Mouse (Mus musculus): Measurements from ENCODE around the gene Tiam1. TPM values are rescaled to one million over a fixed set of nuclear protein-coding genes. Genes with fewer than 3 reads are reported as not detected.

The Tiam1 gene
- total and polyA plus RNA-seq, 2 experiments from 2014 or later: 20.5 to 42.4 TPM

- ATAC-seq: no peak
- no peaks in the 10 kb centered on the region for H3K9me3 ChIP-seq (ENCODE audit: low read length)
- WGBS: 81% methylated on average over 9 of the region's 9 CpGs
Observed at GRCm38 (mm10) chr16:90139696-90140095, 3.9 kb downstream of the Tiam1 start.

DNA sequence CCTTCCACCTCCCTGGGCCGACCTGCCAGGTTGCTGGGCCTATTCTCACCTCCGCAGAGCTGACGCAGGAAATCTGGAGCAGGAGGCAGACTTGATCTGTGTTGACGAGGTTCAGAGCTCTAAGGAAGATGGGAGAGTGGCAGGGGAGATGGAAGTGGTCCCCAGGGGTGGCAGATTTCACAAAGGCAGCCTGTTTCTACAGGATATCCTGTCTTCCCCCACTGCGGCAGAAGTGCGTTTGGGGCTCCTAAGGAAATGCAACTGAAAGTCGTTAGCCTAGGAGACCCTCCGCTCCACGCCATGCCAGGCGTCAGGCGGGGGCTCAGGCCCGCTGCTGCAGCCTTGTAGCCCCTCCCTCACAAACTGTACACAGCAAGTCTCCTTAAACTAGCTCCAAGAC lies 5.4 kb downstream of the Tiam1 start:
- no peak overlapping the region for H3K27ac ChIP-seq (ENCODE audit: low read depth, low read length)
- H3K9me3 ChIP-seq (ENCODE audit: low read length): no peaks in the 10 kb centered on the region
- ATAC-seq (no peak), DNase-seq (no peak)
- H3K4me2 ChIP-seq (ENCODE audit: low read depth): no peak overlapping the region
- no peak overlapping the region for H3K4me3 ChIP-seq (ENCODE audit: low read depth, low read length)
- no peak for TF ChIP-seq CTCF (IDR thresholded peaks at IDR 0.05; ENCODE audit: low read depth)
- no peak overlapping the region for H3K9ac ChIP-seq
- H3K27me3 ChIP-seq (ENCODE audit: insufficient read depth, low read length): no peaks in the 10 kb centered on the region
- H3K4me1 ChIP-seq (ENCODE audit: insufficient read depth): 0 out of 2 replicates have a peak, but pooled peaks cover 4% of the 10 kb centered on the region
- WGBS: 83% methylated on average over 12 of the region's 12 CpGs
- H3K36me3 ChIP-seq (ENCODE audit: insufficient read depth): no peaks in the 10 kb centered on the region

More at GRCm38 (mm10) chr16:90139696-90140095, 3.9 kb downstream of the Tiam1 start:
- Histone ChIP-seq H3K27me3 (ENCODE audit: insufficient read depth, low read length) (no peaks in the 10 kb centered on the region), H3K4me3 (ENCODE audit: low read depth, low read length) (no peak overlapping the region), H3K4me1 (ENCODE audit: insufficient read depth) (peaks cover 8% of the 10 kb centered on the region; the same call in 1 of the 2 replicates), H3K4me2 (ENCODE audit: low read depth) (no peak overlapping the region), H3K36me3 (ENCODE audit: insufficient read depth) (no peaks in the 10 kb centered on the region), H3K27ac (ENCODE audit: low read depth, low read length) (no peak overlapping the region), H3K9ac (no peak overlapping the region)
- no peak for TF ChIP-seq CTCF (IDR thresholded peaks at IDR 0.05; ENCODE audit: low read depth)
- no peak for DNase-seq

DNA sequence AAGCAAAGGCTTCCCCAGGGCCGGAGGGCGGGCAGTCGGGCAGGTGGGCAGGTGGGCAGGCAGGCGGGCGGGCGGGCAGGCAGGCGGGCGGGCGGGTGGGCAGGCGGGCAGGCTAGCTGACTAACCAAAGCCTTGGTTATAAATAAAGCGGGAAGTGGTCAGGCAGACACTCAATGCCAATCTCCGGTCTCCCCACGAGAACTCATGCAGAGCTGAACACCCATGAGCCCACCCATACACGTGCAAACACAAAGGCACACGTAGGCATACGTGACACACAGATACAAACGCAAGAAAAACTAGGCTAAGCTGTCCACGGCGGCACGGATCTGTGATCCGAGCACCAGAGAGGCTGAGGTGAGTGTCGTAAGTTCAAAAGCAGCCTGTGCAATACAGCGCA lies 6.4 kb downstream of the Tiam1 start:
- no peak overlapping the region for H3K27ac ChIP-seq (ENCODE audit: low read depth, low read length)
- H3K36me3 ChIP-seq (ENCODE audit: insufficient read depth): no peaks in the 10 kb centered on the region
- no peak for ATAC-seq
- no peak for DNase-seq
- 97% methylated on average over 22 of the region's 23 CpGs for WGBS
- no peaks in the 10 kb centered on the region for H3K27me3 ChIP-seq (ENCODE audit: insufficient read depth, low read length)
- H3K9ac ChIP-seq: no peak overlapping the region
- no peak overlapping the region for H3K4me2 ChIP-seq (ENCODE audit: low read depth)
- no peak overlapping the region for H3K4me3 ChIP-seq (ENCODE audit: low read depth, low read length)
- H3K4me1 ChIP-seq (ENCODE audit: insufficient read depth): 0 out of 2 replicates have a peak, but pooled peaks cover 4% of the 10 kb centered on the region
- TF ChIP-seq CTCF (IDR thresholded peaks at IDR 0.05; ENCODE audit: low read depth): no peak
- no peaks in the 10 kb centered on the region for H3K9me3 ChIP-seq (ENCODE audit: low read length)

- H3K9ac ChIP-seq: no peak overlapping the region
Observed at GRCm38 (mm10) chr16:90135580-90135979, 8.0 kb downstream of the Tiam1 start.

DNA sequence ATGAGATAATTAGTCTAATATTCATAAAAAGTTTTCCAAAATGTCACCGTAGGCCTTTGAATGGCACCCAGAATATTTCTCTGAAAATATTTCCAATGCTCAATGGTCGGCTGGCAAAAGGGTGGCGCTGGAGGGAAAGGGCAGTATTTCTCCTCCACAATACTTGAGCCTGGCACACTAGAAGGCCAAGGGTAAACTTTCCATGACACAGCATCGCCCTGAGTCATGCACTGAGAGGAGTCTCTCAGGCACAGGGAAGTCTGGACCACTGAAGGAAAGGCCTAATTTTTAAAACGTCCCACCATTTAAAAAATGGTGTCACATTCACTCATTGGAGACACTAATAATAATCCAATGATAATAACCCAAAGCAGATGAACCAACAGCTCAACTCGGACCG lies 9.2 kb downstream of the Tiam1 start:
- WGBS: 81% methylated on average over 7 of the region's 7 CpGs
- TF ChIP-seq CTCF (IDR thresholded peaks at IDR 0.05; ENCODE audit: low read depth): no peak
- DNase-seq (no peak), ATAC-seq (no peak; the same call in 1 of the 2 replicates)
- H3K27me3 ChIP-seq (ENCODE audit: insufficient read depth, low read length): no peaks in the 10 kb centered on the region
- H3K27ac ChIP-seq (ENCODE audit: low read depth, low read length): no peak overlapping the region
- no peaks in the 10 kb centered on the region for H3K4me1 ChIP-seq (ENCODE audit: insufficient read depth)
- H3K9me3 ChIP-seq (ENCODE audit: low read length): no peaks in the 10 kb centered on the region
- H3K4me3 ChIP-seq (ENCODE audit: low read depth, low read length): no peak overlapping the region
- H3K9ac ChIP-seq: no peak overlapping the region
- H3K36me3 ChIP-seq (ENCODE audit: insufficient read depth): no peaks in the 10 kb centered on the region
- no peak overlapping the region for H3K4me2 ChIP-seq (ENCODE audit: low read depth)

More at GRCm38 (mm10) chr16:90135580-90135979, 8.0 kb downstream of the Tiam1 start:
- Histone ChIP-seq H3K9me3 (ENCODE audit: low read length) (no peaks in the 10 kb centered on the region), H3K4me3 (ENCODE audit: low read depth, low read length) (no peak overlapping the region), H3K27ac (ENCODE audit: low read depth, low read length) (no peak overlapping the region), H3K36me3 (ENCODE audit: insufficient read depth) (no peaks in the 10 kb centered on the region), H3K27me3 (ENCODE audit: insufficient read depth, low read length) (no peaks in the 10 kb centered on the region), H3K4me2 (ENCODE audit: low read depth) (no peak overlapping the region), H3K4me1 (ENCODE audit: insufficient read depth) (no peaks in the 10 kb centered on the region)
- no peak for ATAC-seq
- DNase-seq: no peak
- peak; percentile 44 for TF ChIP-seq CTCF (IDR thresholded peaks at IDR 0.05; ENCODE audit: low read depth)
- WGBS: 92% methylated on average over 3 of the region's 3 CpGs

GRCm38 (mm10) chr16:90132816-90133215 lies 10.8 kb downstream of the Tiam1 start:
- DNase-seq (no peak), ATAC-seq (no peak)
- Histone ChIP-seq H3K9ac (no peak overlapping the region), H3K27me3 (ENCODE audit: insufficient read depth, low read length) (no peaks in the 10 kb centered on the region), H3K27ac (ENCODE audit: low read depth, low read length) (no peak overlapping the region), H3K4me1 (ENCODE audit: insufficient read depth) (no peaks in the 10 kb centered on the region), H3K9me3 (ENCODE audit: low read length) (no peaks in the 10 kb centered on the region), H3K36me3 (ENCODE audit: insufficient read depth) (no peaks in the 10 kb centered on the region), H3K4me3 (ENCODE audit: low read depth, low read length) (no peak overlapping the region), H3K4me2 (ENCODE audit: low read depth) (no peak overlapping the region)
- WGBS: 34% methylated on average over 7 of the region's 7 CpGs
- no peak for TF ChIP-seq CTCF (IDR thresholded peaks at IDR 0.05; ENCODE audit: low read depth)

GRCm38 (mm10) chr16:90132331-90132730 lies 11.2 kb downstream of the Tiam1 start:
- Histone ChIP-seq H3K4me3 (ENCODE audit: low read depth, low read length) (no peak overlapping the region), H3K27me3 (ENCODE audit: insufficient read depth, low read length) (no peaks in the 10 kb centered on the region), H3K9me3 (ENCODE audit: low read length) (no peaks in the 10 kb centered on the region), H3K4me1 (ENCODE audit: insufficient read depth) (no peaks in the 10 kb centered on the region), H3K4me2 (ENCODE audit: low read depth) (no peak overlapping the region), H3K27ac (ENCODE audit: low read depth, low read length) (no peak overlapping the region), H3K36me3 (ENCODE audit: insufficient read depth) (no peaks in the 10 kb centered on the region), H3K9ac (no peak overlapping the region)
- ATAC-seq (no peak), DNase-seq (no peak)
- no peak for TF ChIP-seq CTCF (IDR thresholded peaks at IDR 0.05; ENCODE audit: low read depth)
- 15% methylated on average over 10 of the region's 10 CpGs for WGBS
